Mouse (Mus musculus) lung, postnatal 10 days (tissue): ENCODE measurements around the gene Rhox3a2.
"Not testable (repeated sequence)": the region's sequence is repeated elsewhere in the genome, so short reads cannot be mapped to it uniquely, and the experiment has no call there.

Experiments
- DNase-seq: peaks from one replicate; pipeline ENCODE4 v3.0.0; 2021

Rhox3a2 gene

GRCm38 (mm10) chrX:37379728-37380127 lies at the start of gene Rhox3a2:
Gene Rhox3a2 (plus strand): TSS chrX:37380028.
- DNase-seq = not testable (repeated sequence)

GRCm38 (mm10) chrX:37390548-37390947 lies 10.7 kb downstream of the Rhox3a2 start, which contains the start of gene Rhox4a2:
Gene Rhox4a2 (plus strand): TSS chrX:37390848.
- not testable (repeated sequence) for DNase-seq

- not testable (repeated sequence) for DNase-seq
Measured at GRCm38 (mm10) chrX:37411767-37412166, 31.9 kb downstream of the Rhox3a2 start, which contains the start of gene Rhox2b. Gene Rhox2b (plus strand): TSS chrX:37412067.

GRCm38 (mm10) chrX:37432194-37432593 lies 52.4 kb downstream of the Rhox3a2 start, which contains the start of gene Rhox4b:
Gene Rhox4b (plus strand): TSS chrX:37432494.
- DNase-seq = not testable (repeated sequence)
